Mouse (Mus musculus) midbrain, embryonic 13.5 days (tissue): ENCODE measurements around the gene Med13l. TPM values are rescaled to one million over a fixed set of nuclear protein-coding genes. Genes with fewer than 3 reads are reported as not detected.

Experiments used
- ATAC-seq: fragments of 200-750 bp; cut with Nextera tagmentation; 2 replicates; pipeline ENCODE4 v1.8.0; 2017; ENCODE audit warnings: mild to moderate bottlenecking, moderate TSS enrichment, moderate library complexity
- H3K27ac ChIP-seq: fragments of 300-500 bp; sonication (generic); 2 replicates; pipeline ENCODE4 v1.5.1; 2015; ENCODE audit warnings: inconsistent platforms, mild to moderate bottlenecking, moderate library complexity
- H3K27me3 ChIP-seq: fragments of 300-500 bp; sonication (generic); 2 replicates; pipeline ENCODE4 v1.6.1; 2015; ENCODE audit warnings: mild to moderate bottlenecking, inconsistent platforms
- H3K36me3 ChIP-seq: fragments of 300-500 bp; sonication (generic); 2 replicates; pipeline ENCODE4 v1.6.1; 2015; ENCODE audit warnings: mild to moderate bottlenecking, inconsistent platforms
- H3K4me1 ChIP-seq: fragments of 300-500 bp; sonication (generic); replicated peaks from 2 replicates; pipeline ENCODE4 v1.6.1; 2015; ENCODE audit warnings: inconsistent platforms
- H3K4me2 ChIP-seq: fragments of 300-500 bp; sonication (generic); replicated peaks from 2 replicates; pipeline ENCODE4 v1.6.1; 2015; ENCODE audit warnings: moderate library complexity, mild to moderate bottlenecking, inconsistent platforms
- H3K4me3 ChIP-seq: fragments of 300-500 bp; sonication (generic); replicated peaks from 2 replicates; pipeline ENCODE4 v1.5.1; 2015; ENCODE audit warnings: mild to moderate bottlenecking, inconsistent platforms
- H3K9ac ChIP-seq: fragments of 300-500 bp; sonication (generic); replicated peaks from 2 replicates; pipeline ENCODE4 v1.6.1; 2015; ENCODE audit warnings: mild to moderate bottlenecking, inconsistent platforms
- H3K9me3 ChIP-seq: fragments of 300-500 bp; sonication (generic); 2 replicates; pipeline ENCODE4 v1.6.1; 2016; ENCODE audit warnings: mild to moderate bottlenecking, inconsistent platforms
- WGBS: fragments of 180-500 bp; shearing (Covaris S2); methylation state at CpG from one replicate; pipeline ENCODE4 v1.1.7; 2015; 5-methylcytosine and 5-hydroxymethylcytosine counted together
- polyA plus RNA-seq: library from polyadenylated mRNA; unstranded; fragments of >200 nt; fragmentation: Nextera tagmentation; extraction: Ambion mirVana; gene quantifications from 2 replicates; pipeline ENCODE4 v1.2.1, GENCODE M21; 2015

Med13l gene
- polyA plus RNA-seq, 1 experiment from 2014 or later: 16.9 TPM

- Histone ChIP-seq H3K4me2 (no peak overlapping the region), H3K4me3 (no peak overlapping the region), H3K4me1 (peaks cover 59% of the 10 kb centered on the region), H3K9ac (no peak overlapping the region), H3K27ac (no peak overlapping the region), H3K27me3 (no peaks in the 10 kb centered on the region), H3K9me3 (no peaks in the 10 kb centered on the region), H3K36me3 (no peaks in the 10 kb centered on the region)
- WGBS: 56% methylated on average over 6 of the region's 6 CpGs
- ATAC-seq: no peak
Observed at GRCm38 (mm10) chr5:118598601-118599000, 38.1 kb downstream of the Med13l start.

DNA sequence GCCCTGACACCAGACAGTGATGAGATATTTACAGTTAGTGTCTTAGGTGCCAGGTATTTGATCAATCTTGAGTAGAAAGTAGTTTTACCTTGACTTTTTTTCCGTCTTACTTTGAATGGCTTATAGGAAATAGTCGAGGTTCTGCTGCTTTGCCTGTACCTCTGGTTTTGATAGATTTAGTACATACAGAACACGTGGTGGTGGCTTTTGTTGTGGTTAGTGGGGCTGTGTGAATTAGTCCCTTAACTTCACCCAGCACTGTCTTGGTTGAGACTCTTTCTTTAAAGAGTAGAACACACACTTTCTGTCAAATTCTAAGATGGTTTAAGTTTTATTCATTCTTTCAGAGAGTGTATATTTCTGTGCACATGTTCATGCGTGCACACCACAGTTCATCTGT lies 41.0 kb downstream of the Med13l start:
- Histone ChIP-seq H3K4me3 (no peak overlapping the region), H3K27me3 (no peaks in the 10 kb centered on the region), H3K9ac (no peak overlapping the region), H3K36me3 (no peaks in the 10 kb centered on the region), H3K9me3 (no peaks in the 10 kb centered on the region), H3K4me1 (peaks cover 79% of the 10 kb centered on the region), H3K27ac (no peak overlapping the region), H3K4me2 (no peak overlapping the region)
- WGBS: 90% methylated on average over 4 of the region's 4 CpGs
- ATAC-seq: no peak

- no peak overlapping the region for H3K4me2 ChIP-seq
- H3K36me3 ChIP-seq: no peaks in the 10 kb centered on the region
- H3K27ac ChIP-seq: no peak overlapping the region
- H3K9ac ChIP-seq: no peak overlapping the region
- H3K4me3 ChIP-seq: no peak overlapping the region
- H3K27me3 ChIP-seq: no peaks in the 10 kb centered on the region
- H3K9me3 ChIP-seq: no peaks in the 10 kb centered on the region
- ATAC-seq: no peak
- peaks cover 84% of the 10 kb centered on the region for H3K4me1 ChIP-seq
- WGBS: 68% methylated on average over 7 of the region's 7 CpGs
Observed at GRCm38 (mm10) chr5:118602706-118603105, 42.2 kb downstream of the Med13l start.

- Histone ChIP-seq H3K27ac (no peak overlapping the region), H3K36me3 (no peaks in the 10 kb centered on the region), H3K27me3 (no peaks in the 10 kb centered on the region), H3K4me3 (no peak overlapping the region), H3K4me1 (peaks cover 78% of the 10 kb centered on the region), H3K9ac (no peak overlapping the region), H3K4me2 (no peak overlapping the region), H3K9me3 (no peaks in the 10 kb centered on the region)
- WGBS: 83% methylated on average over 11 of the region's 11 CpGs
- ATAC-seq: no peak
Observed at GRCm38 (mm10) chr5:118605424-118606067, 45.1 kb downstream of the Med13l start.

DNA sequence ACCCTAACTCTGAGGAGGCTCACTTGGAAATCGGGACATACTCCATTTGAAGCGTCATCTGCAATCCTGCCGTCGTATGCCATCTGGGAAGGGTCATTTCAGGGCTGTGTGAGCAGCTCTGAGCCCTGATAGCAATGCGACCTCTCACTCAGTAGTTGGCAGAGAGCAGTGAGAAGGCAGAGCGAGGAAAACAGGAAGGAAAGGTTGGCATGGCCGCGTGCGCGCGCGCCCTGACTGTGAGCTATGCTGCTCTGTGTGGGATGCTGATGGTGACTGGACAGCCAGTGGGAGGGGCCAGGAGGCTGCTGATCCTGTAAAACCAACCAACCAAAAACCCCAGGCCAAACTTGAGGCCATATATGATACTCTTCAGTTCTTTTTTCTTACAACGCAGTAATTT lies 46.2 kb downstream of the Med13l start:
- WGBS: 74% methylated on average over 13 of the region's 13 CpGs
- Histone ChIP-seq H3K27me3 (no peaks in the 10 kb centered on the region), H3K4me3 (no peak overlapping the region), H3K4me1 (peaks cover 77% of the 10 kb centered on the region), H3K9me3 (no peaks in the 10 kb centered on the region), H3K36me3 (no peaks in the 10 kb centered on the region), H3K9ac (no peak overlapping the region), H3K4me2 (no peak overlapping the region), H3K27ac (0 out of 2 replicates have a peak overlapping the region, but pooled peaks have one; percentile 14)
- ATAC-seq: no peak

GRCm38 (mm10) chr5:118607900-118608299 lies 47.4 kb downstream of the Med13l start:
- ATAC-seq: no peak
- H3K4me1 ChIP-seq: peaks cover 70% of the 10 kb centered on the region
- 88% methylated on average over 1 of the region's 1 CpGs for WGBS
- H3K9me3 ChIP-seq: no peaks in the 10 kb centered on the region
- H3K27ac ChIP-seq: no peak overlapping the region
- no peaks in the 10 kb centered on the region for H3K27me3 ChIP-seq
- H3K36me3 ChIP-seq: no peaks in the 10 kb centered on the region
- no peak overlapping the region for H3K4me3 ChIP-seq
- no peak overlapping the region for H3K9ac ChIP-seq
- no peak overlapping the region for H3K4me2 ChIP-seq

DNA sequence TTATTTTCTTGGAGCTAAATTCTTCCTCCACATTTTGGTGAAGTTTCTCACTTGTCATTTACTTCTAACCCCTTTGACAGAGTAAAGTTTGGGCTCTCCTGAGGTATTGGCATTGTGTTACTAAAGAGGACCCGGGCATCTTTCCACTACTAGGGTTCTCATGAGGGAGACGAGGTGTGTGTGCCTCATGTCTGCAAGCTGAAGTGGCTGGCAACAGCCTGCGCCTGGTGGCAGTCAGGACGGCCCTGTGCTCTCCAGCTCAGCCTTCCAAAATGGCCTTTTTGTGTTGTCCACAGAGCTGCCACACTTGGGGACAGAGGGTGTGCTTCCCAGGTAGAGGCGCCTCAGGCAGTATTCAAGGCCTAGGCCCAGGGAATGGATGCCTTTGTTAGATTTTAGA lies 50.0 kb downstream of the Med13l start:
- Histone ChIP-seq H3K4me3 (no peak overlapping the region), H3K4me2 (no peak overlapping the region), H3K9me3 (no peaks in the 10 kb centered on the region), H3K27me3 (no peaks in the 10 kb centered on the region), H3K9ac (no peak overlapping the region), H3K27ac (no peak overlapping the region), H3K4me1 (peaks cover 70% of the 10 kb centered on the region), H3K36me3 (no peaks in the 10 kb centered on the region)
- WGBS: 72% methylated on average over 5 of the region's 5 CpGs
- no peak for ATAC-seq

- H3K4me2 ChIP-seq: no peak overlapping the region
- H3K4me1 ChIP-seq: peaks cover 64% of the 10 kb centered on the region
- no peak overlapping the region for H3K27ac ChIP-seq
- no peak overlapping the region for H3K4me3 ChIP-seq
- no peak for ATAC-seq
- 83% methylated on average over 13 of the region's 13 CpGs for WGBS
- H3K36me3 ChIP-seq: no peaks in the 10 kb centered on the region
- no peaks in the 10 kb centered on the region for H3K9me3 ChIP-seq
- H3K9ac ChIP-seq: no peak overlapping the region
- no peaks in the 10 kb centered on the region for H3K27me3 ChIP-seq
Observed at GRCm38 (mm10) chr5:118612956-118613631, 52.6 kb downstream of the Med13l start.

GRCm38 (mm10) chr5:118613704-118614103 lies 53.2 kb downstream of the Med13l start:
- 79% methylated on average over 2 of the region's 2 CpGs for WGBS
- Histone ChIP-seq H3K4me3 (no peak overlapping the region), H3K36me3 (no peaks in the 10 kb centered on the region), H3K4me2 (no peak overlapping the region), H3K27me3 (no peaks in the 10 kb centered on the region), H3K27ac (no peak overlapping the region), H3K9ac (no peak overlapping the region), H3K9me3 (no peaks in the 10 kb centered on the region), H3K4me1 (peaks cover 68% of the 10 kb centered on the region)
- ATAC-seq: no peak

DNA sequence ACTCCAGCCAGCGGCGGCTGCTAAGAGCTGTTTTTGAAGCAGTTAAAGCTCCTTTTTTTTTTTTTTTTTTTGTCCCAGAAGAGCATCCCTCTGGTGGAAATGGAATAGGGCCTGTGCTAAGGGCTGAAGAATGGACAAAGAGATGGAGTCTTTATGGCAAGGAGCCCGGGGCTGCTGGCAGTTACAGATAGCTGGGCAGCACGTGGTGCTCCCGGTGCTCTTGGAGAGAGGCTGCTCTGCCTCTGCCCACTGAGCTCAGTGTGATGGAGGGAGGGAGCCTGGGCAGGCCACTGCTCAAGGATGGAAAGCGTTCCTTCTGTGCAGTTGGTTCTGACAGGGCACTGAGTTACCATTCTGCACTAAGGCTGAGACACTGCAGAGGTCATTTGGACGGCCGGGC lies 53.6 kb downstream of the Med13l start:
- 47% methylated on average over 8 of the region's 8 CpGs for WGBS
- Histone ChIP-seq H3K4me3 (no peak overlapping the region), H3K4me1 (peaks cover 68% of the 10 kb centered on the region), H3K9ac (no peak overlapping the region), H3K9me3 (no peaks in the 10 kb centered on the region), H3K4me2 (no peak overlapping the region), H3K36me3 (no peaks in the 10 kb centered on the region), H3K27ac (no peak overlapping the region), H3K27me3 (no peaks in the 10 kb centered on the region)
- ATAC-seq: no peak

GRCm38 (mm10) chr5:118614571-118614981 lies 54.1 kb downstream of the Med13l start:
- H3K9me3 ChIP-seq: no peaks in the 10 kb centered on the region
- no peak overlapping the region for H3K4me2 ChIP-seq
- 69% methylated on average over 2 of the region's 2 CpGs for whole genome bisulfite sequencing
- H3K27me3 ChIP-seq: no peaks in the 10 kb centered on the region
- H3K4me1 ChIP-seq: peaks cover 68% of the 10 kb centered on the region
- H3K9ac ChIP-seq: no peak overlapping the region
- H3K36me3 ChIP-seq: no peaks in the 10 kb centered on the region
- H3K27ac ChIP-seq: no peak overlapping the region
- ATAC-seq: no peak
- H3K4me3 ChIP-seq: no peak overlapping the region

DNA sequence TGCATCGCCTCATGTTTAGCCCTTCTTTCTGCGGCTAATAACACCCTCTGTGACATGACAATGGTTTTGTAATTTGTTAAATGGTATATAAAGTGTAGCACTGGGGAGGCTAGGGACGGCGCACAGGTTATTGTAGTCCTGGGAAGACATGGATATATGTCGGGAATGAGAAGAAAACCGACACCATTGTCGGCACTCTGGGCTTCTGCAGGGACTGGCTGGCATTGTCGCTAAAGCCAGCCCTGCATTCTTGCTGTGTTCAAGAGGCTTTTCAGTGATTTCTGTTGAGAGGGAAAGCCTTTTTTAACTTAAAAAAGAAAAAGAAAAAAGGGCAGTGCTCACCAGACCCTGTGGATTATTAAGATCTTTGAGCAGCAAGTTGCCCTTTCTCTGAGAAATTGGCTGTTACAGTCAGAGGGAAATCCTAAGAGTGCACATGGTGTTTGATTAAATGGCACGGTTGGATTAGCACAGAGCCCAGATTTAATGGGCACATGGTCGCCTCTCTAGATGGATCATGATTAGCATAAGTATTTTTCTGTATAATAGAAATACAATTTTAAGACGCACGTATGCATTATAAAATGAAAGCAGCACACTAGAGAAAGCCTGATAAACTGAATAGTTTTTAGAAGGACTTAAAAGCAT lies 58.6 kb downstream of the Med13l start:
- peak overlapping the region; percentile 68 for H3K27ac ChIP-seq
- H3K9ac ChIP-seq: peak overlapping the region; percentile 1; the same call in 1 of the 2 replicates
- H3K4me3 ChIP-seq: 0 out of 2 replicates have a peak overlapping the region, but pooled peaks have one; percentile 1
- 6% methylated on average over 12 of the region's 12 CpGs for WGBS
- peaks cover 54% of the 10 kb centered on the region for H3K4me1 ChIP-seq
- peak overlapping the region; percentile 29 for H3K4me2 ChIP-seq
- no peaks in the 10 kb centered on the region for H3K27me3 ChIP-seq
- peak; percentile 81 for ATAC-seq
- no peaks in the 10 kb centered on the region for H3K36me3 ChIP-seq
- H3K9me3 ChIP-seq: no peaks in the 10 kb centered on the region
